Comparison of ENCODE assay signal across 8 mouse cellular contexts in the genomic region with DNA sequence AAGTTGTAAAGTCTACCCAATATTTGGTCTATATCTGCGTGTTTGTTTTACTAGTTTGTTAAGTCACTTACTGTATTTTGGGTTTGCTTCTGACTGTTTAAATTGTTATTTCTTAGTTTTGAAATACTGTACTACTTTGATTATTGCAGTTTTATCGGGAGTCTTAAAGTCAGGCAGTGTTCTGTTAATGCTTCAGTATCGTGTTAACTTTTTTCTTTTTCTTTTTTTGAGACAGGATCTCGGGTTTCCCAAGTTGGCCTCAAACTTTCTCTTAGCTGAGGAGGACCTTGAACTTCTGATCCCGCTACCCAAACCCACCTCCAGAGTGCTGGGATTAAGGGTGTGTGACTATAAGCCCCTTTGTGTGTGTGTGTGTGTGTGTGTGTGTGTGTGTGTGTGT. TPM values are rescaled to one million over a fixed set of nuclear protein-coding genes. Genes with fewer than 3 reads are reported as not detected.
DNase-seq lines count a peak whose midpoint lies in the region; TF ChIP-seq lines count a peak whose summit lies in the region.

No protein-coding gene starts in this region.

- peaks cover 8% of the 10 kb centered on the region for H3K4me1 ChIP-seq in lung, adult 2 months (ENCODE audit: control insufficient read depth, insufficient read depth, low read length)
- peaks cover 15% of the 10 kb centered on the region for H3K4me1 ChIP-seq in midbrain, embryonic 10.5 days

- H3K9me3 ChIP-seq in midbrain, embryonic 10.5 days (replicated peaks) = no peaks in the 10 kb centered on the region

- TF ChIP-seq POLR2A in lung, adult 2 months (IDR thresholded peaks at IDR 0.05; ENCODE audit: borderline replicate concordance, extremely low read depth, low read depth, low read length) = no peak

- peak overlapping the region; percentile 35 for H3K4me3 ChIP-seq in lung, adult 2 months (replicated peaks; ENCODE audit: extremely low read depth, low read depth, low read length)
- H3K4me3 ChIP-seq in midbrain, embryonic 10.5 days = peak overlapping the region; percentile 75

- H3K36me3 ChIP-seq in midbrain, embryonic 10.5 days = peaks cover 33% of the 10 kb centered on the region

- H3K27ac ChIP-seq in midbrain, embryonic 10.5 days (replicated peaks) = peak overlapping the region; percentile 94

- DNase-seq in lung, adult 2 months = no peak
- DNase-seq in lung, postnatal 10 days = no peak
- DNase-seq in c-Kit-positive CD71-positive TER-119-negative erythroid progenitor cells, embryonic 14.5 days (ENCODE audit: low read depth) = peak; percentile 23
- DNase-seq in heart, postnatal 10 days = peak; percentile 8 to 15
- no peak for DNase-seq in midbrain, embryonic 10.5 days (ENCODE audit: low spot score)
- DNase-seq in ovary, adult 18-20 months (ENCODE audit: low spot score) = no peak
- no peak for DNase-seq in T-cell, adult 2 months (ENCODE audit: low spot score)
- DNase-seq in layer of hippocampus, postnatal 14 days (ENCODE audit: low spot score in 2 of 2) = no peak

- H3K27me3 ChIP-seq in midbrain, embryonic 10.5 days (ENCODE audit: low read depth, poor library complexity, severe bottlenecking) = no peaks in the 10 kb centered on the region

- TF ChIP-seq CTCF in lung, adult 2 months (IDR thresholded peaks at IDR 0.05; ENCODE audit: insufficient read depth, low read length) = no peak

- intact Hi-C loops in heart, postnatal 10 days (cut with DNase I) = loop anchor here (5.0 kb wide), 2 partner anchors 34 to 106 kb away; no protein-coding TSS in a partner anchor

- 2% methylated on average over 5 of the region's 5 CpGs for WGBS in lung, adult 2 months
- 23% methylated on average over 5 of the region's 5 CpGs for WGBS in midbrain, embryonic 10.5 days

RNA-seq across cellular contexts. Expression of a gene that starts 35.4 kb away (rescaled TPM):
- polyA plus RNA-seq in lung, adult 2 months (2012; rRNA removed) = 0.44 and 0.56 TPM in 2 replicates
- total RNA-seq in heart, postnatal 10 days (2021) = 1 to 10 TPM; 2.8 to 3.1 TPM
- 2.7 and 3.1 TPM in 2 replicates for polyA plus RNA-seq in midbrain, embryonic 10.5 days (2016; fragmentation: Nextera tagmentation; extraction: Ambion mirVana)
- 1 to 10 TPM; 3.7 to 4.0 TPM for total RNA-seq in layer of hippocampus, postnatal 14 days (2021)

Comparison
In these comparisons a context has a peak if more than half of its experiments do, and no peak if none do; other contexts are left out.
1. DNase-seq: peak in c-Kit-positive CD71-positive TER-119-negative erythroid progenitor cells, embryonic 14.5 days (single experiment) and heart, postnatal 10 days (2 of 2); none in lung, adult 2 months (single experiment), lung, postnatal 10 days (single experiment), midbrain, embryonic 10.5 days (single experiment), ovary, adult 18-20 months (single experiment), T-cell, adult 2 months (single experiment) and layer of hippocampus, postnatal 14 days (0 of 2).